Mouse (Mus musculus): ENCODE measurements at regions not wholly inside any gene's neighbourhood (a gene's known extent, or its start where the extent isn't known, plus 50 kb on each side); places are given as distances from the start of the nearest gene placed in this dataset.

GRCm38 (mm10) chr2:124775737-124776136 is 292.2 kb upstream of the Slc24a5 start:
- no peak for DNase-seq (ENCODE audit: low spot score)

DNA sequence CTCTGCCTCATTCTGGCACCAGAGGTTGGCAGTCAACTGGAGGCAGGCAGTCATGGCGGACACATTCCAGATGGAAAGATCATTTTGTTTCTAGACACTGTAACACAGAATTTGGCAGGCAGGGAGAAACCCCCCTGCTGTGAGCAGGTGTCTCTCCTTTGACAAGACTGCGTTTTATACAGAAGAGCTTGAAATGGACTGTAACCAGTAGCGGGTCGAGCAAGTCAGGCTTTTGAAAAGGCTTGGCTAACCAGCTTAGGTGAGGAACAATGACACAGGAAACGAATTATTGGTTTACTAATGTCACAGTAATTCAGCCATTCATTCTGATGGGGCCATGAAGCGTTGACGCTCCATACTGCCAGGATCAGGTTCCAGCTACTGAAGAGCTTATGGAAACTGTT is 275.3 kb upstream of the Slc24a5 start:
- no peak for DNase-seq (ENCODE audit: low spot score)

GRCm38 (mm10) chr2:124811709-124812108 is 256.2 kb upstream of the Slc24a5 start:
- DNase-seq (ENCODE audit: low spot score) = no peak

GRCm38 (mm10) chr2:124816814-124817213 is 251.1 kb upstream of the Slc24a5 start:
- DNase-seq (ENCODE audit: low spot score) = no peak

DNA sequence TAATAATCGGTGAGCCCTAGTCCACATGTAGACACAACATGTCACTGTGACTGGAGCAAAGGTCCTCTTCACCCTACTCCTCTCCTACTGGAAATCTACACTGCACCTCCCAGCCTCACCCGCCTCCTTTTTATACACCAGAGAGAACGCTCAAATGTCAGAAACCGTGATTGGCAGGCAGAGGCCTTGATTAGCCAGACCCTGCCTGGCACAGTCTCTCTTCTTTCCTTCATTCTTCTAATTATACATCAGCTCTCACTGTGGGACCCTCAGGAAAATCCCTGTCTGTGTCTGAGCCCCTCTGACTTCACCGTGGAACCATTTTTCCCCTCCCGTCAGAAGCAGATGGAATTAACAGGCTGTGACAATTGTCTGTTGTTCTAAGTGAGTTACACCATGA is 248.1 kb upstream of the Slc24a5 start:
- no peak for DNase-seq (ENCODE audit: low spot score)

DNA sequence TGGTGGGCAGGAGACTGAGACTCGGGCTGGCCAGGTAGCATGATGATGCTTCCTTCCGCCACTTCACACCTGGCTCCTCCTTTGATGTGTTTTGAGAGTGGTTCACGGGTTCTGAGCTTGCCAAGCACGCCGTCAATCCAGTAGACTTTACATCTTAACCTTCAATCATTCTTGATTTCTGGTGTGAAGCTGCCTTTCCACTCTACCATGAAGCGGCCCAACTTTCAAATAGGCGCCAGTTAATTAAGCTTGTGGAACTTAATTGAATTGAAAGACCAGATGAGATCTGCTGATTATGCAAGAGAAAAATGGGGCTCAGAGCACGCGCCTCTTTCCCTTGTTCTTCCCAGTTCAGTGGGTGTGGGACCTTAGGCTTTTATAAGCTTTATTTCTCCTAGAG is 247.1 kb upstream of the Slc24a5 start:
- DNase-seq (ENCODE audit: low spot score) = no peak

DNA sequence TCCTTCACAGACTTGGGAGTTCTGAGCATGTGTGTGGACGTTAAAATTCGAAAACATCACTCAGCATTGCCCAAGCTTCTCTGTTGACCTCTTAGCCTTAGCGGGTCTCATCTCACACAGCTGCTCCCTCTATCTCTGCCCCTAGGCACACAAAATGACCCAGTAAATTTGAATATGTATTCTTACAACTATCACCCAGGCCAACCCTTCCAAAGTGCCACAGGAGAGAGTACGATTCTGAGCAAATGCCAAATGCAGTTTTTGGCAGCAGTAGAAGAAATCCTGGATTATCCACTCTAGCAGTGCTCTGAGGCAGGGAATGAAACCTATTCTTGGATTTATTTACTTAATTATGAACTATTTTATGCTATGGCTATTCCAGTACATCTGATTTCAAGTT is 246.6 kb upstream of the Slc24a5 start:
- no peak for DNase-seq (ENCODE audit: low spot score)

DNA sequence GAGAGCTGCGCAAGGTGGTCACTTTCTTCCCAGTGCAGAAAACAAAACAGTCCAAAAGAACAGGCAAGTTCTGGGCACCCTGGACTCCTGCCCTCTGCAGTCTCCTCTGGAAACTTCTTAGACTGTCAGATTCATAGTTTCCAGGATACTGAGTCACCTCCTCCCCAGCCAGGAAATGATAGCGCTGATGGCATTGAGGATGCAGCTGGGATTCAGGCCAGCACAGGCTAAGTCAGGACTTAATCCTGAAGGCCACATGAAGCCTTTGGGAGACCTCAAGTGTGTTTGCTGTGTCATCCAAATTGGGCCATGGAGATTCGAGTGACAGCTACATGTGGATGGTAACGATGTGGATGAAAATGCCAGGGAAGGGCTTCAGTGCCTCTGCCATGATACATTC is 219.1 kb upstream of the Slc24a5 start:
- DNase-seq (ENCODE audit: low spot score) = peak; percentile 61

DNA sequence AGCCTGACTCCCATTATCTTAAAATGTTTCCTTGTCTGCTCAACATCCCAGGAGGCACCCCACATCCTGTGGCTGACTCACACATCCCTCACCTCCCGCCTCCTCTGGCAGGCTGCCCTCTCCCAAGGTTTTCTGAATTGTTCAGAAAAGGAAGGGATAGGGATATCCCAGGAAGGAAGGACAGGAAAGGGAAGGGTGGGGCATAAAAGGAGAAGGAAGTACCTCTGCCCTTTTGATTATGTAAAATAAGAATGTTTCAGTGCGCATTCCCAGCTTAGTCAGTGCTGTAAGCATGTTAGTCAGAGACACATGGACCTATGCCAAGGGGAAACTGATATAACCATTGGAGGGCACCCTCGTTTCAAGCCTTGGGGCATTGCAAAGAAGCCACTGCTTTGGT is 209.4 kb upstream of the Slc24a5 start:
- DNase-seq (ENCODE audit: low spot score) = peak; percentile 96

DNA sequence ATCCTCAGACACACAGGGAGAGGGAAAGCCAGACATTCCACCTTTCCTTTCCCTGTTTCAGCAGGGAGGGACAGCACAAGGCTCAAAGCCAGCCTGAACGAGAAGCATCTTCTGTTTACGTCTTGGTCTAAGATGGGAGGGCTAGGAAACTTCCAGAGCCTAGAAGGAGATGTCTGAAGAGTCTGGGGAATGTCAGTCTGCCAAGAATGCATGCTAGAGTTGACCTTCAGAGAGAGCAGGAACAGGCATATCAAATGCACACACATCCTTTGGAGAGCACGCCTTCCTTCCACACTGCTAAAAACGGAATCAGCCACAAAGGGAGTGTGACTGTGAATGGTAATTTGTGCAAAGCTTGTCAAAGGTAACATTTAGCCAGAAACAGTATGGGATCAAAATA is 179.7 kb upstream of the Slc24a5 start:
- peak; percentile 17 for DNase-seq (ENCODE audit: low spot score)

GRCm38 (mm10) chr2:124895002-124895401 is 172.9 kb upstream of the Slc24a5 start:
- DNase-seq (ENCODE audit: low spot score) = no peak

DNA sequence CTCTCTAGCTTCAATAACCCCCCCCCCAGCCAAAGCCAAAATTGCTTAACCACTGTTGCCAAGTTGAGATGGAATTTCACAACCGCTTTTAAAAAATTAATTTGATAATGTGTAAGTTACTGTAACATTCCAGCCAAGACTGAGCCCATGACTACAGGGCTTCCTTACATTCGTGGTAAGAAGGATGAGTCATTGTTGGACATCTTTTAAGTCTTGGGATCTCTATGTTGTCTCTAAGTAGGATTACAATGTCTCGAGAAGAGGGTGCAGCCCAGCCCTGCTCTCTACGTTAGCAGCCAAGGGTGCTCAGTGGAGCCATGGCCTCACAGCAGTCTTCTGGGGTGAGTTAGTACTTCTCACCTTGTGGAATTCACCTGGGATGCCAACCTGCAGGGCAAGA is 164.4 kb upstream of the Slc24a5 start:
- no peak for DNase-seq (ENCODE audit: low spot score)

- DNase-seq (ENCODE audit: low spot score) = peak; percentile 16
Measured at GRCm38 (mm10) chr2:124905076-124905475, 162.8 kb upstream of the Slc24a5 start.

- DNase-seq (ENCODE audit: low spot score) = no peak
Measured at GRCm38 (mm10) chr2:124918986-124919761, 148.8 kb upstream of the Slc24a5 start.

- DNase-seq (ENCODE audit: low spot score) = no peak
Measured at GRCm38 (mm10) chr2:124919762-124920255, 148.1 kb upstream of the Slc24a5 start.

DNA sequence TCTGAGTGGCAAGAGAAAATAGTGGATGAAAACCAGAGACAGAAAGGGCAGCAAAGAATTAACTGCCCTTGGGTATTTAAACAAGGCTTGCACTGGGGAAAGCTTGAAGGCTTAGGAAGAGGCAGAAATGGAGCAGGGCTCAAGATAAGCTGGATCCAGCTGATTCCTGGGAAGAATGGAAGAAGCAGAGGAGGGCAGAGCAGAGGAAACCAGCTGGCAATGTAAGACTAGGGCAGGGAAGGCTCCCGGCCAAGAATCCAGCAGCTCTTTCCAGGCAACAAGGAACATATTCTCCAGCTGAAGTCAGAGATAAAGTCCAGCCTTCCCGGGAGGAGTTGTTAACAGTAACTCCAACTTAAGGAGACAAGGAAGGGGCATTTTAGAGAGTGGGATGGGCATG is 147.7 kb upstream of the Slc24a5 start:
- DNase-seq (ENCODE audit: low spot score) = peak; percentile 45

GRCm38 (mm10) chr2:124927882-124928758 is 139.8 kb upstream of the Slc24a5 start:
- DNase-seq (ENCODE audit: low spot score) = peak; percentile 68

GRCm38 (mm10) chr2:124928759-124929113 is 139.2 kb upstream of the Slc24a5 start:
- DNase-seq (ENCODE audit: low spot score) = no peak

GRCm38 (mm10) chr2:124930719-124931118 is 137.2 kb upstream of the Slc24a5 start:
- no peak for DNase-seq (ENCODE audit: low spot score)

DNA sequence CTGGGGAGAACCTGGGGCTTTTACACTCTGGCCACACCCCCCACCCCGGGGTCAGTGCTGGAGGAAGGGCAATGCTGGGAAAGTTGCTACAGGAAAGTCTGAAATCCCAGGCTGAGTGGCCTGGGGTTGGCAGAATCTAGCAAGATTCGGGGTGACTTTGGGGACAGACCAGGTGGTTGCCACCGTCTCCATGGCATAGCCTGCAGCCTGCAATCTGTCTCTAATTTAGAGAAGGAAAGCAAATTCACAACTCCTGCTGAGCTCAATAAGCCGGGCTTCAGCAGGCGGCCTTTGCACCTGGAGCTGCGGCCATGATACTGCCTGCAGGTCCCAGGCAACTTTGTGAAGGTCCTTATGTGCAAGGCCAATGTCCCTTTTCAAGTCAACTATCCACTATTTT is 135.4 kb upstream of the Slc24a5 start:
- DNase-seq (ENCODE audit: low spot score) = no peak

- no peak for DNase-seq (ENCODE audit: low spot score)
Measured at GRCm38 (mm10) chr2:124933876-124934275, 134.0 kb upstream of the Slc24a5 start.

DNA sequence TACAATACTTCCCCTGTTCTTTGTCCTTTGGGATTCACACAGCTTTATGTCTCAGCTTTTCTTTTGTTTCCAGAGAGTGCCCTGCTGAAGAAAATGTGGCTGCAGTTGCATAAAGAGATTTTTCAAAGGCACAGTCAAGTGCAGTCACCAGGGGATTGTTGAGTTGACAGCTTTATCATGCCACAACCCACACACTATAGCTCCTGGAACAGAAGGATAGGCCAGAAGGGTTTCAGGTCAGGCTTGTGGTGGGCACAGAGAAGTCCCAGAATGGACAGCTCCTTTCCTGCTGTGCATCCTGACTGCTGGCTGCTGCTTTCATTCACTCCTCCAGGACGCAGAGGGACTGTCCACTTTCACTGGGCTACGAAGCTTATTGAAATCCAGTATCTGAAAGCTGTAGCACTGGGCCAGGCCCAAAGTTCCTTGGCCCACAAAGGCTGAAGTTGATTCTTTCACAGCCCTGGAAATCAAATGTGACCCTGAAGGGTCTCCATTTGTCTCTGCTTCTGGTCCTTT is 119.6 kb upstream of the Slc24a5 start:
- DNase-seq (ENCODE audit: low spot score) = no peak

- no peak for DNase-seq (ENCODE audit: low spot score)
Measured at GRCm38 (mm10) chr2:124948812-124949211, 119.1 kb upstream of the Slc24a5 start.
